Mouse (Mus musculus) embryonic facial prominence, embryonic 13.5 days (tissue): ENCODE data around the gene Mrpl24. TPM values are rescaled to one million over a fixed set of nuclear protein-coding genes. Genes with fewer than 3 reads are reported as not detected.

ENCODE experiments used
- ATAC-seq: fragments of 200-750 bp; cut with Nextera tagmentation; 2 replicates; pipeline ENCODE4 v1.8.0; 2017; ENCODE audit warnings: low read depth; ENCODE audit not compliant: insufficient number of reproducible peaks, insufficient read depth, low FRiP score, low TSS enrichment
- H3K27ac ChIP-seq: fragments of 300-500 bp; sonication (generic); 2 replicates; pipeline ENCODE4 v1.5.1; 2015; ENCODE audit warnings: moderate library complexity, mild to moderate bottlenecking, inconsistent platforms
- H3K27me3 ChIP-seq: fragments of 300-500 bp; sonication (generic); 2 replicates; pipeline ENCODE4 v1.6.1; 2015; ENCODE audit warnings: mild to moderate bottlenecking, inconsistent platforms
- H3K36me3 ChIP-seq: fragments of 300-500 bp; sonication (generic); 2 replicates; pipeline ENCODE4 v1.6.1; 2015; ENCODE audit warnings: mild to moderate bottlenecking, inconsistent platforms
- H3K4me1 ChIP-seq: fragments of 300-500 bp; sonication (generic); 2 replicates; pipeline ENCODE4 v1.6.1; 2015; ENCODE audit warnings: inconsistent platforms
- H3K4me2 ChIP-seq: fragments of 300-500 bp; sonication (generic); 2 replicates; pipeline ENCODE4 v1.6.1; 2015; ENCODE audit warnings: moderate library complexity, mild to moderate bottlenecking, inconsistent platforms
- H3K4me3 ChIP-seq: fragments of 300-500 bp; sonication (generic); 2 replicates; pipeline ENCODE4 v1.5.1; 2015; ENCODE audit warnings: mild to moderate bottlenecking, inconsistent platforms
- H3K9ac ChIP-seq: fragments of 300-500 bp; sonication (generic); 2 replicates; pipeline ENCODE4 v1.6.1; 2015; ENCODE audit warnings: mild to moderate bottlenecking, inconsistent platforms
- H3K9me3 ChIP-seq: fragments of 300-500 bp; sonication (generic); 2 replicates; pipeline ENCODE4 v1.6.1; 2016; ENCODE audit warnings: inconsistent platforms
- WGBS: fragments of 180-500 bp; shearing (Covaris S2); methylation state at CpG from one replicate; pipeline ENCODE4 v1.1.7; 2015; ENCODE audit warnings: mixed read lengths; 5-methylcytosine and 5-hydroxymethylcytosine counted together
- polyA plus RNA-seq: library from polyadenylated mRNA; unstranded; fragments of >200 nt; fragmentation: Nextera tagmentation; extraction: Ambion mirVana; gene quantifications from 2 replicates; pipeline ENCODE4 v1.2.1, GENCODE M21; 2015

Mrpl24 gene
- polyA plus RNA-seq, 1 experiment from 2014 or later = 80.1 TPM

DNA sequence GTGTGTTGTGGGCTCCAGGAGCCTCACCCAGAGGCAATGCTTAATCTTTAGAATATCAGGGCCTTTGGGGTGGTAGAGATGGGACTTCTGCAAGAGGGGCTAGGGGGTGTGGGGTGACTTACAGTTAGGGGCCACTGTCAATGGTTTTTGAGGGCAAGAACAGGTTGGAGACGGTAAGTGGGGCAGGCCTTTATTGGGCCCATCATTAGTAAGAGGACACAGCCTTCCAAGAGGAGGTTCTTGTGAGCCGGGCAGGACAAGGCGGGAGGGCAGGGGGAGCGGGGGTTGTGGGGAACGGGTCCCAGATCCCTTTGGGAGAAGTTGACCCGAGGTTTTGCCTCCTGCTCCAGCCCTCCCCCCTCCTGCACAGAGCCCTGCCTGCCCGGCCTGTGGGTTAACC, 5.8 kb upstream of the Mrpl24 start:
- H3K9ac ChIP-seq = no peak overlapping the region
- ATAC-seq = no peak
- no peak overlapping the region for H3K27ac ChIP-seq
- 86% methylated on average over 7 of the region's 7 CpGs for WGBS
- peaks cover 49% of the 10 kb centered on the region for H3K36me3 ChIP-seq
- no peak overlapping the region for H3K4me2 ChIP-seq
- H3K4me1 ChIP-seq = peaks cover 37% of the 10 kb centered on the region
- no peaks in the 10 kb centered on the region for H3K9me3 ChIP-seq
- no peak overlapping the region for H3K4me3 ChIP-seq
- H3K27me3 ChIP-seq = no peaks in the 10 kb centered on the region

DNA sequence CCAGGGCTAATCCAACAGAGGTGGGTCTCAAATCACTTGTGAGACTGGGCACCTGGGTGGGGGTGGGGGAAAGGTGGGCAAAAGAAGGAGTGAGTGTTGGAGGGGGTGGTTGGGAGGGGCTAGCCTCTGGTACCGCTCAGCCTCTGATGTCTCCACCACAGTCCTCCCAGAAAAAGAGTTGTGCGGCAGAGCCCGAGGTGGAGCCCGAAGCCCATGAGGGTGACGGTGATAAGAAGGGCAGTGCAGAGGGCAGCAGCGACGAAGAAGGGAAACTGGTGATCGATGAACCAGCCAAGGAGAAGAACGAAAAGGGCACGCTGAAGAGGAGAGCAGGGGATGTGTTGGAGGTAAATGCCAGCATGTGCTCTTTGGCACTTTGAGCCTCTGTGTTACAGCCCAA, 5.4 kb upstream of the Mrpl24 start:
- Histone ChIP-seq H3K4me1 (peaks cover 35% of the 10 kb centered on the region), H3K4me2 (no peak overlapping the region), H3K9ac (no peak overlapping the region), H3K27me3 (no peaks in the 10 kb centered on the region), H3K27ac (no peak overlapping the region), H3K4me3 (no peak overlapping the region), H3K9me3 (no peaks in the 10 kb centered on the region), H3K36me3 (peaks cover 49% of the 10 kb centered on the region)
- ATAC-seq = no peak
- 95% methylated on average over 10 of the region's 10 CpGs for WGBS

DNA sequence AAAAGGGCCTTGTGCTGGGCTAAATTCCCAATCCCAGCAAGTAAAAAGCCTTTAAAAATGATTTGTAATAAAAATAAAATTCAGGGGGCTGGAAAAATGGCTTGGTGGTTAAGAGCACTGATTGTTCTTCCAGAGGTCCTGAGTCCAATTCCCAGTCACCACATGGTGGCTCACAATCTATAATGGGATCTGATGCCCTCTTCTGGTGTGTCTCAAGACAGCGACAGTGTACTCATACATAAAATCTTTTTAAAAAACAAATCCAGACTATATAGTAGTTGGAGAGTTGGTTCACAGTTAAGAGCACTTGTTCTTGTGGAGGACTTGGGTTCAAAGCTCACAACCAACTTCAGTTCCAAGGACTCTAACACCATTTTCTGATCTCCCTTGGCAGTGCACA, 2.3 kb upstream of the Mrpl24 start:
- Histone ChIP-seq H3K9me3 (no peaks in the 10 kb centered on the region), H3K9ac (no peak overlapping the region), H3K27ac (no peak overlapping the region), H3K4me2 (no peak overlapping the region), H3K4me1 (peaks cover 15% of the 10 kb centered on the region), H3K4me3 (no peak overlapping the region), H3K27me3 (no peaks in the 10 kb centered on the region), H3K36me3 (peaks cover 52% of the 10 kb centered on the region)
- ATAC-seq = no peak
- 91% methylated on average over 1 of the region's 1 CpGs for WGBS

DNA sequence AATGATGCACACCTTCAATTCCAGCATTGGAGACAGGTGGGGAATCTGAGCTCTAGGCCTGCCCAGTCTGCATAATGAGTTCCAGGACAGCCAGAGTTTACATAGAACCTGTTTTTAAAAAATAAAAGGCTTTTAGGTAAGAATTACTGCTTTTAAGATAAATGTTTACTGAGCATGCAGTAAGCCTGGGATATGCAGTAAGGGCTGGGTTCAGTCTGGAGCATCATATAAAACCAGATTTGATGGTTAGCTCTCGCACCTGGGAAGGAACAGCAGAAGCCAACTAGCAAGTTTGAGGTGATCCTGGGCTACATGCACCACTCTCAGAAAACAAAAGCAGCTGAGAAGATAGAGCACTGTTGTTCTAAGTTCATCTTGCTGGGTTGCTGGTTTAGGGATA, 755 bp upstream of the Mrpl24 start:
- peak overlapping the region; percentile 68; the same call in 1 of the 2 replicates for H3K4me3 ChIP-seq
- no peaks in the 10 kb centered on the region for H3K27me3 ChIP-seq
- peak overlapping the region; percentile 86; the same call in 1 of the 2 replicates for H3K27ac ChIP-seq
- ATAC-seq = no peak
- peak overlapping the region; percentile 82 for H3K4me2 ChIP-seq
- peaks cover 61% of the 10 kb centered on the region for H3K36me3 ChIP-seq
- no peaks in the 10 kb centered on the region for H3K9me3 ChIP-seq
- WGBS = 89% methylated on average over 1 of the region's 1 CpGs
- peaks cover 14% of the 10 kb centered on the region for H3K4me1 ChIP-seq
- H3K9ac ChIP-seq = no peak overlapping the region

DNA sequence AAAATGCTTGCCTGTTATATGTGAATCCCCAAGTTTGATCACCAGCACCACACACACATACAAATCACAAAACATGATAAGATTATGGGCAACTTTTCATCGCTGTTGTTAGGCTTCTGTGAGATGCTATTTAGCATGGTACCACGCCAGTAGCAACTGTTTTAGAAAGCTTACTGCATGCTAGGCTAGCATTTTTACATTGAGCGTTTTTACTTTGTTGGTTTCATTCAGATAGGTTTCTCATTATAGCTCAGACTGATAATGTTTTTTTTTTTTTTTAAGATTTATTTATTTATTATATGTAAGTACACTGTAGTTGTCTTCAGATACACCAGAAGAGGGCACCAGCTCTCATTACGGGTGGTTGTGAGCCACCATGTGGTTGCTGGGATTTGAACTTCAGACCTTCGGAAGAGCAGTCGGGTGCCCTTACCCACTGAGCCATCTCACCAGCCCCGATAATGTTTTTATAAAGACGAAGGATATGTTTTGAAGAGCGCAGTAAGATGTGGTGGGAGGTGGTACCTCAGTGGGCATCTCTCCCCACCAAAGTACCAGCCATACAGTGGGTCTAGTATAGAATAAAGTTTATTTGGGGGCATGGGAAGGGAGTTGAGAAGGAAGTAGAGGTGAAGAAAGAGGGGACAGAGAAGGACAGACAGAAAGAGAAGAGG, 1.1 kb downstream of the Mrpl24 start:
- H3K9ac ChIP-seq = peak overlapping the region; percentile 83
- H3K4me2 ChIP-seq = peak overlapping the region; percentile 82
- H3K27me3 ChIP-seq = no peaks in the 10 kb centered on the region
- H3K36me3 ChIP-seq = peaks cover 61% of the 10 kb centered on the region
- H3K4me3 ChIP-seq = peak overlapping the region; percentile 68
- H3K4me1 ChIP-seq = peaks cover 14% of the 10 kb centered on the region
- WGBS = 67% methylated on average over 9 of the region's 9 CpGs
- no peaks in the 10 kb centered on the region for H3K9me3 ChIP-seq
- ATAC-seq = no peak
- H3K27ac ChIP-seq = peak overlapping the region; percentile 86; the same call in 1 of the 2 replicates

DNA sequence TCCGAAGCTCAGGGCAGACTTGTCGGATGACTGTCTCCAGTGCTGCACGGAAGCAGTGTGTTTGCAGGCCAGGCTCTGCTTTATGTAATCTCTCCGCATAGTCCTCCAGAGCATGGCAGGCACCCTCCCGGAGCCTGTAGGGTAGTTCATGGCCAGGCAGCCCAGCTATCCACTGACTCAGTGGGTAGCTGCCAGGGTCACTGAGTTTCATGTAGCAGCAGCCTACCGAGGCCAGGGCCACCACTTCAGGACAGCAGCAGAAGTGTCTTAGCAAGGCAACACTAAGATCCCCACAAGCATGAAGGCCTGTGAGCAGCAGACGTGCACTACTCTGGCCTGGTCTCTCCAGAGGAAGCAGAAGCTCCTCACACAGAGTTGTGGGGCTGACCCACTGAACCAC, 5.7 kb downstream of the Mrpl24 start:
- Histone ChIP-seq H3K36me3 (peaks cover 58% of the 10 kb centered on the region), H3K4me2 (no peak overlapping the region), H3K27me3 (no peaks in the 10 kb centered on the region), H3K4me3 (no peak overlapping the region), H3K9ac (no peak overlapping the region), H3K27ac (no peak overlapping the region), H3K4me1 (peaks cover 13% of the 10 kb centered on the region), H3K9me3 (no peaks in the 10 kb centered on the region)
- no peak for ATAC-seq
- WGBS = 90% methylated on average over 7 of the region's 7 CpGs

DNA sequence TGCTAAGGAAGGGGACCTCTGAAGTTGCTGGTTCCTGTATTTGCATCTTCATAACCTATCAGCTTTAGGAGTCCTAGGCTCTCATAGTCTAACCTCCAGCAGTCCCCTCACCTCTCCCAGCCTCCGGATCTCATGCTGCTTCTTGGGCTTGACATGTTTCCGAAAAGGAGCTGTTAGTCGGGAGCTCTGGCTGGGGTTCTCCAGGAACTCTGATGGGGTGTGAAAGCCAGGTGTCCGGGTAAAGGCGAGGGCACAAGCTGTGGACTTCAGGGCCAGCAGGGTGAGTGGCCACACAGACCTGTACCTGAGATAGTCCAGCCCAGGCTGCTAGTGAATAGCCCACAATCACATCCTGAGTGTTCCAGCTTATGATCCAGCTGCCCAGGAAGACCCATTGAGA, 8.1 kb downstream of the Mrpl24 start:
- H3K36me3 ChIP-seq = peaks cover 62% of the 10 kb centered on the region
- WGBS = 95% methylated on average over 5 of the region's 5 CpGs
- no peak for ATAC-seq

DNA sequence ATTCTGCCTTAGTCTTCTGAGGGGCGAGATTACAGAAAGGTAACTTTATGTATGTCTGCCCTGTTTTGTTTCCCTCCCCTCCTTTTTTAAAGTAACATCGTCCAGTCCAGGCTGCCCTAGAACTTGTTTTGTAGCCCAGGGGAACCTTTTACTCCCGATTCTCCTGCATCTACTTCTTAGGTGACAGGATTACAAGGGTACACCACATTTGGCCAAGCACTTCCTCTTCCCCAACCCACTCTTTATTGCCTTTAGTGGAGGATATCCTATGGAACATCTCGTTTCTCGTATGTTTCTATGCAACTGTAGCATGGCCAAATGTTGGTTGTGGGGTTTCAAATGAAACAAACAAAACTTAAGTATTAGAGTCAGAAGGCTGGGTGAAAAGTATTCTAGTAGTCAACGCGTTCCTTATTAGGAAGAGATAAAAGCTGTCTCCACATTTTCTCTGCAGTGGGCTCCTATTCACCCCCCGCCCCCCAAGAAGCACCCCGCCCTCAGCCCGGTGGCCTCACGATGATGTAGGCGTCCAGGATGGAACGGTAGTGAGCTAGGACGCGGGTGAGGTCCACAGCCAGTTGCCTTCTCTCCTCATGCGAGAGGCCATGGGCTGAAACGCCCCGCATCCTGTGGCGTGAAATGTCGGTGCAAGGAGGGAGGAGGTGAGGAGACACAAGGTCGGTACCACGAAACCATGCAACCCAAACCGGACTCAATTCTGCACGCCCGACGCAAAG, 10.2 kb downstream of the Mrpl24 start:
- Histone ChIP-seq H3K9me3 (no peaks in the 10 kb centered on the region), H3K4me1 (peaks cover 32% of the 10 kb centered on the region), H3K27ac (peak overlapping the region; percentile 90), H3K4me3 (peak overlapping the region; percentile 95), H3K36me3 (peaks cover 58% of the 10 kb centered on the region), H3K4me2 (peak overlapping the region; percentile 84), H3K9ac (peak overlapping the region; percentile 91), H3K27me3 (no peaks in the 10 kb centered on the region)
- 5% methylated on average over 26 of the region's 26 CpGs for WGBS
- peak; percentile 13; the same call in 1 of the 2 replicates for ATAC-seq

More for the DNA sequence above, 8.1 kb downstream of the Mrpl24 start:
- Histone ChIP-seq H3K9ac (no peak overlapping the region), H3K4me1 (peaks cover 23% of the 10 kb centered on the region), H3K9me3 (no peaks in the 10 kb centered on the region), H3K4me2 (no peak overlapping the region), H3K27ac (no peak overlapping the region), H3K27me3 (no peaks in the 10 kb centered on the region), H3K4me3 (no peak overlapping the region)

DNA sequence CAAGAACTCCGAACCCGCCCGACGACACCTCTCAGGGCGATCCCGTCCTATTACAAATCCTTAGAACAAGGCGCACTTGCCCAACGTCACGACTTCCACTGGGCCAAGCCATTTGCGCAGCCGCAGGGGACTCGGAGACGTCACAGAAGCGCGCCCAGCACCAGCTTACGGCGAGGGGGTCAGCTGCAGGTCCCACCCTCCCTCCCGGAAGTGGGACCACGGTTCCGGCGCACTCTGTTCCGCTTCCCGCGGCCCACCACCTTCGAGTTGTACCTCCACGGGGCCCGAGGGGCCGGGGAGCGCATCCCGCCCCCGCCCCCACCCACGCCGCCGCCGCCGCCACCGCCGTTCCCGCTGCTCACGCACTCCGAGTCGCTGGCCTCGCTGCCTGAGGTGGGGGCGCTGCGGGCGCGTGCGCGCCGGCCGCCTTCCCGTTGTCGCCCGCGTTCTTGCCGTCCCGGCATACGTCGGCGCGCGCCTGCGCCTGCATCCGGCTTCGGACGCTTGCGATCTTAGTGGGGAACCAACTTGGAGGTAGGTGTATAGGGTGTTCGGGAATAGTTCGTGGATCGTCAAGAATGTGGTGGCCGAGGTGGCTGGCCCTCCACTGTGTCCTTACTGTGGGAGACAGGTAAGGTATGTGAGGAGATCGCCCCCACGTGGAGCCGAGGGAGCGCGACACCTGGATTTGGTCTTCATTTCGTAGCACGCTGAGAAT, 10.9 kb downstream of the Mrpl24 start, which contains the start of the genes Isg20l2 and Rrnad1:
Gene Isg20l2, plus strand, starts transcription at position 237 of the 718 bp plus-strand sequence.
Gene Rrnad1, minus strand, starts transcription at position 640 of the 718 bp plus-strand sequence.
- H3K4me1 ChIP-seq = peaks cover 32% of the 10 kb centered on the region
- peak within 1 kb of the TSS; percentile 84 for H3K4me2 ChIP-seq
- peaks cover 57% of the 10 kb centered on the region for H3K36me3 ChIP-seq

DNA sequence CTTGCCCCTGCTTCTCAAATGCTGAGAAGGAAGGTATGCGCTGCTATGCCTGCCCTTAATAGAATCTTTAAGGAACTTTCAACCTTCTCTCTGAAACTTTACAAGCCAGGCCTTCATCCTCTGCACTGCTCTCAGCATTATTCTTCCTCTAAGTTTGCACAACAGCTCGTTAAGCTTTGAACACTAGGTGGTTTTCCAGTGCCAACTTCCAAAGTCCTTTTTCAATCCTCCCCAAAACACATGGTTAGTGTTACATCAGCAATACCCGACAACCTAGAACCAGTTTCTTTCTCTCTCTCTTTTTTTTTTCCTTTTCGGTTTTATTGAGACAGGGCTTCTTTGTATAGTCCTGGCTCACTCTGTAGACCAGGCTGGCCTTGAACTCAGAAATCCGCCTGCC, 14.7 kb downstream of the Mrpl24 start:
- no peak for ATAC-seq
- 82% methylated on average over 5 of the region's 5 CpGs for whole genome bisulfite sequencing

More for the DNA sequence above, 10.9 kb downstream of the Mrpl24 start, which contains the start of the genes Isg20l2 and Rrnad1:
- Histone ChIP-seq H3K9ac (peak within 1 kb of the TSS; percentile 91), H3K4me3 (peak within 1 kb of the TSS; percentile 95), H3K9me3 (no peaks in the 10 kb centered on the region), H3K27me3 (no peaks in the 10 kb centered on the region), H3K27ac (peak within 1 kb of the TSS; percentile 90)
- peak; percentile 95 for ATAC-seq
- under 1% methylated on average over 64 of the region's 78 CpGs for WGBS

DNA sequence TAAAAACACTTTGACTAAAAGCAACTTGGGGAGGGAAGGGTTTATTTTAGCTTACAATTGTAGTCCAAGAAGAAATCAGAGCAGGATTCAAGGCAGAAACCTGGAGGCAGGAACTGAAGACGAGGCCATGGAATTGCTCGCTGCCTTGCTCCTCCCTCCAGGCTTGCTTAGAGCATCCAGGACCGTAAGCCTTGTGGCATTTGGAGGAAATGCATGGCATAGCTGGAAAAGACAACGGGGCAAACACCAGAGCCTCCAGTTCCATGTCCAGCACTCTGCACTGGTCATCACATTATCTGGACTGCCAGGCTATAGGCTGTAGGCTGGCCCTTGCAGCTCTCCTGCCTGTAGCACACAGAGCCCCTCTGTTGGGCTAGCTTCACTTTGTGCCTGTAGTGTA, 15.2 kb downstream of the Mrpl24 start:
- no peak overlapping the region for H3K4me2 ChIP-seq
- no peaks in the 10 kb centered on the region for H3K27me3 ChIP-seq
- H3K27ac ChIP-seq = no peak overlapping the region
- 0 out of 2 replicates have a peak overlapping the region, but pooled peaks have one; percentile 22 for H3K9ac ChIP-seq
- WGBS = 65% methylated on average over 4 of the region's 4 CpGs
- peaks cover 32% of the 10 kb centered on the region for H3K4me1 ChIP-seq
- ATAC-seq = no peak
- H3K36me3 ChIP-seq = peaks cover 71% of the 10 kb centered on the region
- H3K9me3 ChIP-seq = no peaks in the 10 kb centered on the region
- H3K4me3 ChIP-seq = no peak overlapping the region

More for the DNA sequence above, 14.7 kb downstream of the Mrpl24 start:
- H3K36me3 ChIP-seq = peaks cover 66% of the 10 kb centered on the region
- H3K27ac ChIP-seq = no peak overlapping the region
- no peak overlapping the region for H3K9ac ChIP-seq
- no peaks in the 10 kb centered on the region for H3K27me3 ChIP-seq
- H3K4me3 ChIP-seq = no peak overlapping the region
- peaks cover 36% of the 10 kb centered on the region for H3K4me1 ChIP-seq
- H3K4me2 ChIP-seq = no peak overlapping the region
- no peaks in the 10 kb centered on the region for H3K9me3 ChIP-seq
